Mouse (Mus musculus): ENCODE measurements around the gene Olfr356. TPM values are rescaled to one million over a fixed set of nuclear protein-coding genes. Genes with fewer than 3 reads are reported as not detected.

Gene Olfr356
- not detected in 2 replicates for polyA plus RNA-seq (2012)

GRCm38 (mm10) chr2:36936821-36937220 lies at the start of gene Olfr356:
Gene Olfr356 (plus strand): TSS chr2:36937121.
- no peaks in the 10 kb centered on the region for H3K4me1 ChIP-seq (ENCODE audit: control insufficient read depth)
- H3K36me3 ChIP-seq (ENCODE audit: control insufficient read depth) = no peaks in the 10 kb centered on the region
- no peak for TF ChIP-seq GATA1 (IDR thresholded peaks at IDR 0.05; ENCODE audit: low read length)
- TF ChIP-seq TAL1 (IDR thresholded peaks at IDR 0.05; ENCODE audit: low read length) = no peak

GRCm38 (mm10) chr2:36892836-36893235 lies 44.1 kb upstream of the Olfr356 start, which contains the start of gene Olfr353:
Gene Olfr353 (minus strand): TSS chr2:36892936.
- Histone ChIP-seq H3K4me1 (ENCODE audit: control insufficient read depth) (no peaks in the 10 kb centered on the region), H3K36me3 (ENCODE audit: control insufficient read depth) (no peaks in the 10 kb centered on the region), H3K4me3 (replicated peaks) (no peak within 1 kb of the TSS), H3K27me3 (ENCODE audit: control insufficient read depth) (no peaks in the 10 kb centered on the region), H3K9me3 (ENCODE audit: control insufficient read depth, low read length) (no peaks in the 10 kb centered on the region; the same call in 1 of the 2 replicates)
- TF ChIP-seq GATA1 (IDR thresholded peaks at IDR 0.05; ENCODE audit: low read length) = no peak
- TF ChIP-seq TAL1 (IDR thresholded peaks at IDR 0.05; ENCODE audit: low read length) = no peak

More at GRCm38 (mm10) chr2:36936821-36937220, at the start of gene Olfr356:
- no peak within 1 kb of the TSS for H3K4me3 ChIP-seq (replicated peaks)
- peaks cover 8% of the 10 kb centered on the region; the same call in 1 of the 2 replicates for H3K9me3 ChIP-seq (ENCODE audit: control insufficient read depth, low read length)
- H3K27me3 ChIP-seq (ENCODE audit: control insufficient read depth) = no peaks in the 10 kb centered on the region

GRCm38 (mm10) chr2:36897114-36897513 lies 39.8 kb upstream of the Olfr356 start:
- no peaks in the 10 kb centered on the region for H3K36me3 ChIP-seq (ENCODE audit: control insufficient read depth)
- no peaks in the 10 kb centered on the region for H3K27me3 ChIP-seq (ENCODE audit: control insufficient read depth)
- no peaks in the 10 kb centered on the region for H3K4me1 ChIP-seq (ENCODE audit: control insufficient read depth)
- TF ChIP-seq TAL1 (IDR thresholded peaks at IDR 0.05; ENCODE audit: low read length) (no peak), GATA1 (IDR thresholded peaks at IDR 0.05; ENCODE audit: low read length) (no peak)
- peaks cover 6% of the 10 kb centered on the region for H3K9me3 ChIP-seq (ENCODE audit: control insufficient read depth, low read length)
- no peak overlapping the region for H3K4me3 ChIP-seq (replicated peaks)

GRCm38 (mm10) chr2:36905380-36905779 lies 31.5 kb upstream of the Olfr356 start, which contains the start of gene Olfr354:
Gene Olfr354 (plus strand): TSS chr2:36905680.
- Histone ChIP-seq H3K4me1 (ENCODE audit: control insufficient read depth) (no peaks in the 10 kb centered on the region), H3K36me3 (ENCODE audit: control insufficient read depth) (no peaks in the 10 kb centered on the region), H3K4me3 (replicated peaks) (no peak within 1 kb of the TSS), H3K9me3 (ENCODE audit: control insufficient read depth, low read length) (peaks cover 14% of the 10 kb centered on the region), H3K27me3 (ENCODE audit: control insufficient read depth) (no peaks in the 10 kb centered on the region)
- no peak for TF ChIP-seq GATA1 (IDR thresholded peaks at IDR 0.05; ENCODE audit: low read length)
- no peak for TF ChIP-seq TAL1 (IDR thresholded peaks at IDR 0.05; ENCODE audit: low read length)

- H3K9me3 ChIP-seq (ENCODE audit: control insufficient read depth, low read length) = peaks cover 2% of the 10 kb centered on the region; the same call in 1 of the 2 replicates
- H3K27me3 ChIP-seq (ENCODE audit: control insufficient read depth) = no peaks in the 10 kb centered on the region
- TF ChIP-seq GATA1 (IDR thresholded peaks at IDR 0.05; ENCODE audit: low read length) = no peak
- no peak for TF ChIP-seq TAL1 (IDR thresholded peaks at IDR 0.05; ENCODE audit: low read length)
- H3K36me3 ChIP-seq (ENCODE audit: control insufficient read depth) = no peaks in the 10 kb centered on the region
- H3K4me1 ChIP-seq (ENCODE audit: control insufficient read depth) = no peaks in the 10 kb centered on the region
- no peak within 1 kb of the TSS for H3K4me3 ChIP-seq (replicated peaks)
Observed at GRCm38 (mm10) chr2:36928797-36929196, 8.1 kb upstream of the Olfr356 start, which contains the start of gene Olfr355. Gene Olfr355 (minus strand): TSS chr2:36928897.

Other genes starting within 250 kb of the Olfr356 start
- not detected in 2 replicates for gene Olfr347, start 205.2 kb upstream of the Olfr356 start, polyA plus RNA-seq (2012)
- gene Olfr348, start 152.8 kb upstream of the Olfr356 start, polyA plus RNA-seq (2012) = not detected in 2 replicates
- gene Olfr50, start 146.6 kb upstream of the Olfr356 start, polyA plus RNA-seq (2012) = not detected in 2 replicates
- not detected in 2 replicates for gene Olfr3, start 120.1 kb upstream of the Olfr356 start, polyA plus RNA-seq (2012)
- gene Olfr350, start 90.8 kb upstream of the Olfr356 start, polyA plus RNA-seq (2012) = 0.04 TPM in 1 of 2 replicates, not detected in the other
- not detected in 2 replicates for gene Olfr351, start 74.5 kb upstream of the Olfr356 start, polyA plus RNA-seq (2012)
- gene Olfr352, start 68.7 kb upstream of the Olfr356 start, polyA plus RNA-seq (2012) = not detected in 2 replicates
- gene Olfr353, start 44.2 kb upstream of the Olfr356 start, polyA plus RNA-seq (2012) = not detected in 2 replicates
- not detected in 2 replicates for gene Olfr354, start 31.4 kb upstream of the Olfr356 start, polyA plus RNA-seq (2012)
- gene Olfr355, start 8.2 kb upstream of the Olfr356 start, polyA plus RNA-seq (2012) = not detected in 2 replicates
- not detected in 2 replicates for gene Olfr357, start 56.7 kb downstream of the Olfr356 start, polyA plus RNA-seq (2012)
- 0.01 TPM in 1 of 2 replicates, not detected in the other for gene Olfr358, start 72.2 kb downstream of the Olfr356 start, polyA plus RNA-seq (2012)
- not detected in 2 replicates for gene Olfr360, start 128.6 kb downstream of the Olfr356 start, polyA plus RNA-seq (2012)
- not detected in 2 replicates for gene Olfr361, start 152.2 kb downstream of the Olfr356 start, polyA plus RNA-seq (2012)
- not detected in 2 replicates for gene Olfr362, start 180.8 kb downstream of the Olfr356 start, polyA plus RNA-seq (2012)
- not detected in 2 replicates for gene Olfr364-ps1, start 202.2 kb downstream of the Olfr356 start, polyA plus RNA-seq (2012)

All from erythroblast, embryonic 14.5 days (primary cell).